Mouse (Mus musculus) ES-Bruce4 (cell line): Measurements from ENCODE around the gene Asic1. TPM values are rescaled to one million over a fixed set of nuclear protein-coding genes. Genes with fewer than 3 reads are reported as not detected.
A peak's percentile ranks its signal among the peaks of the same experiment; 100 is the strongest.

Source experiments
- H3K27ac ChIP-seq: 2 replicates; pipeline ENCODE4 v1.5.1; 2012; ENCODE audit warnings: low read length, inconsistent platforms; ENCODE audit not compliant: insufficient read depth
- H3K27me3 ChIP-seq: 2 replicates; pipeline ENCODE4 v1.6.1; 2012; ENCODE audit warnings: mild to moderate bottlenecking, low read length, inconsistent platforms; ENCODE audit not compliant: control insufficient read depth, poor library complexity, insufficient read depth, severe bottlenecking
- H3K36me3 ChIP-seq: 2 replicates; pipeline ENCODE4 v1.6.1; 2012; ENCODE audit warnings: inconsistent platforms, mild to moderate bottlenecking, low read length, moderate library complexity; ENCODE audit not compliant: control insufficient read depth, poor library complexity, insufficient read depth, severe bottlenecking
- H3K4me1 ChIP-seq: one replicate; pipeline ENCODE4 v1.8.1; 2011; ENCODE audit warnings: low read length; ENCODE audit not compliant: control insufficient read depth, insufficient read depth
- H3K4me3 ChIP-seq: 2 replicates; pipeline ENCODE4 v1.5.1; 2011; ENCODE audit warnings: low read depth, mild to moderate bottlenecking, low read length
- H3K9ac ChIP-seq: 2 replicates; pipeline ENCODE4 v1.6.1; 2012; ENCODE audit warnings: low read depth, mild to moderate bottlenecking, inconsistent platforms; ENCODE audit not compliant: poor library complexity, severe bottlenecking
- H3K9me3 ChIP-seq: replicated peaks from 2 replicates; pipeline ENCODE4 v1.6.1; 2012; ENCODE audit warnings: mild to moderate bottlenecking, low read length, inconsistent platforms; ENCODE audit not compliant: control insufficient read depth, poor library complexity, insufficient read depth, severe bottlenecking
- CTCF ChIP-seq: IDR thresholded peaks from one replicate; pipeline ENCODE4 v1.8.1; 2011; ENCODE audit warnings: low read depth, low read length
- EP300 ChIP-seq: IDR thresholded peaks from 2 replicates; pipeline ENCODE4 v1.6.1; 2011; ENCODE audit warnings: low read depth, low read length; ENCODE audit not compliant: insufficient read depth
- POLR2A ChIP-seq: IDR thresholded peaks from one replicate; pipeline ENCODE4 v1.8.1; 2011; ENCODE audit warnings: low read length; ENCODE audit not compliant: insufficient read depth
- polyA plus RNA-seq: library from polyadenylated mRNA; stranded (reverse); fragments of >200 nt; gene quantifications from 2 replicates; pipeline ENCODE4 v1.2.4, GENCODE M21; 2011; ENCODE audit warnings: low read depth; ENCODE audit not compliant: missing spikeins, insufficient read depth, insufficient read length

Asic1 gene
- polyA plus RNA-seq, 1 experiment, result 3.9 TPM

- no peaks in the 10 kb centered on the region for H3K9me3 ChIP-seq
- no peak overlapping the region for H3K4me3 ChIP-seq
- no peak overlapping the region for H3K9ac ChIP-seq
- H3K27me3 ChIP-seq, result 0 out of 2 replicates have a peak, but pooled peaks cover 2% of the 10 kb centered on the region
- H3K36me3 ChIP-seq, result no peaks in the 10 kb centered on the region
- TF ChIP-seq EP300, result no peak
- TF ChIP-seq CTCF, result peak; percentile 92
- no peak for TF ChIP-seq POLR2A
- no peak overlapping the region for H3K27ac ChIP-seq
- no peaks in the 10 kb centered on the region for H3K4me1 ChIP-seq
These were observed 1.3 kb upstream of the Asic1 start for GRCm38 (mm10) chr15:99668881-99669280.

- Histone ChIP-seq H3K27ac (no peak overlapping the region), H3K9me3 (no peaks in the 10 kb centered on the region), H3K4me3 (no peak overlapping the region), H3K27me3 (0 out of 2 replicates have a peak, but pooled peaks cover 2% of the 10 kb centered on the region), H3K9ac (no peak overlapping the region), H3K4me1 (no peaks in the 10 kb centered on the region), H3K36me3 (no peaks in the 10 kb centered on the region)
- TF ChIP-seq EP300, result no peak
- TF ChIP-seq POLR2A, result no peak
- TF ChIP-seq CTCF, result no peak
These were observed 776 bp upstream of the Asic1 start for GRCm38 (mm10) chr15:99669392-99669791.

- Histone ChIP-seq H3K4me1 (no peaks in the 10 kb centered on the region), H3K9me3 (no peaks in the 10 kb centered on the region), H3K27me3 (0 out of 2 replicates have a peak, but pooled peaks cover 2% of the 10 kb centered on the region), H3K36me3 (no peaks in the 10 kb centered on the region), H3K27ac (no peak overlapping the region), H3K9ac (peak overlapping the region; percentile 83), H3K4me3 (peak overlapping the region; percentile 46)
- no peak for TF ChIP-seq CTCF
- TF ChIP-seq EP300, result no peak
- TF ChIP-seq POLR2A, result no peak
These were observed 949 bp downstream of the Asic1 start for GRCm38 (mm10) chr15:99670964-99671670.

GRCm38 (mm10) chr15:99671783-99672182 is 1.6 kb downstream of the Asic1 start:
- Histone ChIP-seq H3K4me3 (no peak overlapping the region), H3K4me1 (no peaks in the 10 kb centered on the region), H3K36me3 (no peaks in the 10 kb centered on the region), H3K9ac (no peak overlapping the region), H3K9me3 (no peaks in the 10 kb centered on the region), H3K27me3 (0 out of 2 replicates have a peak, but pooled peaks cover 2% of the 10 kb centered on the region), H3K27ac (no peak overlapping the region)
- TF ChIP-seq EP300 (no peak), CTCF (no peak), POLR2A (no peak)

- Histone ChIP-seq H3K27me3 (0 out of 2 replicates have a peak, but pooled peaks cover 2% of the 10 kb centered on the region), H3K9me3 (no peaks in the 10 kb centered on the region)
These were observed 4.7 kb downstream of the Asic1 start for GRCm38 (mm10) chr15:99674866-99675265.

GRCm38 (mm10) chr15:99677089-99677488 is 6.9 kb downstream of the Asic1 start:
- no peak for TF ChIP-seq CTCF
- TF ChIP-seq EP300, result no peak
- no peak for TF ChIP-seq POLR2A
- H3K9me3 ChIP-seq, result no peaks in the 10 kb centered on the region
- no peaks in the 10 kb centered on the region for H3K36me3 ChIP-seq
- H3K4me3 ChIP-seq, result no peak overlapping the region
- no peak overlapping the region for H3K9ac ChIP-seq
- H3K27ac ChIP-seq, result peak overlapping the region; percentile 32; the same call in 1 of the 2 replicates
- peaks cover 2% of the 10 kb centered on the region for H3K4me1 ChIP-seq
- no peaks in the 10 kb centered on the region for H3K27me3 ChIP-seq

More at GRCm38 (mm10) chr15:99674866-99675265, 4.7 kb downstream of the Asic1 start:
- TF ChIP-seq EP300 (no peak), POLR2A (no peak), CTCF (no peak)
- no peak overlapping the region for H3K27ac ChIP-seq
- H3K36me3 ChIP-seq, result no peaks in the 10 kb centered on the region
- no peak overlapping the region for H3K4me3 ChIP-seq
- no peaks in the 10 kb centered on the region for H3K4me1 ChIP-seq
- H3K9ac ChIP-seq, result no peak overlapping the region
